Mouse (Mus musculus): ENCODE results near the gene Zfp605. TPM values are rescaled to one million over a fixed set of nuclear protein-coding genes. Genes with fewer than 3 reads are reported as not detected.

The Zfp605 gene
- polyA plus RNA-seq, 1 experiment from 2014 or later: 0.99 TPM

DNA sequence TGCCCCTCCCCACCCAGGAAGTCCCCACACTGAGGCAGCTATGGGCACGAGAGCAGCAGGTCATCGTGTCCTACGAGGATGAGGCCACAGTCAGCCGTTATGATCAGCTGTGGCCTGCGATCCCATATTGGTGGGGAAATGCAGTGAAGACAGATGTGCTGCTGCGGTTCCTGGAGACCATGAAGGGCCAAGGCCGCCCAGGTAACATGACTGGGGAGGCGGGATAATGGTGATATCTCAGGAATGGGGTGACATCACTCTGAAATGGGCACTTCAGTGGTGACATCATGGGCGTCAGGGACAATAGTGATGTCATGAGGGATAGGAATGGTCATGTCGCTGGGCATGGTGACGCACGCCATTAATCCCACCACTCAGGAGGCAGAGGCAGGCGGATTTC, 7.5 kb upstream of the Zfp605 start:
- Histone ChIP-seq H3K27me3 (ENCODE audit: insufficient read depth, low read length) (no peaks in the 10 kb centered on the region; the same call in 1 of the 2 replicates), H3K4me3 (ENCODE audit: low read depth, low read length) (no peak overlapping the region), H3K27ac (ENCODE audit: low read depth) (no peak overlapping the region), H3K9ac (replicated peaks) (no peak overlapping the region), H3K4me1 (ENCODE audit: insufficient read depth) (peaks cover 26% of the 10 kb centered on the region), H3K36me3 (replicated peaks; ENCODE audit: insufficient read depth, low read length) (peaks cover 32% of the 10 kb centered on the region), H3K9me3 (ENCODE audit: low read length) (no peaks in the 10 kb centered on the region), H3K4me2 (ENCODE audit: low read depth, low read length) (no peak overlapping the region)
- 88% methylated on average over 13 of the region's 13 CpGs for WGBS (ENCODE audit: insufficient replicate concordance)
- ATAC-seq (no peak), DNase-seq (no peak)
- TF ChIP-seq CTCF (IDR thresholded peaks at IDR 0.05; ENCODE audit: low read depth) (no peak), EP300 (IDR thresholded peaks at IDR 0.05; ENCODE audit: low read depth) (no peak)

GRCm38 (mm10) chr5:110102853-110103625, 6.9 kb upstream of the Zfp605 start:
- no peak overlapping the region for H3K27ac ChIP-seq (ENCODE audit: low read depth)
- no peaks in the 10 kb centered on the region for H3K9me3 ChIP-seq (ENCODE audit: low read length)
- WGBS (ENCODE audit: insufficient replicate concordance): 86% methylated on average over 19 of the region's 19 CpGs
- no peak overlapping the region for H3K9ac ChIP-seq (replicated peaks)
- peaks cover 32% of the 10 kb centered on the region for H3K36me3 ChIP-seq (replicated peaks; ENCODE audit: insufficient read depth, low read length)
- DNase-seq: no peak
- peaks cover 26% of the 10 kb centered on the region for H3K4me1 ChIP-seq (ENCODE audit: insufficient read depth)
- H3K4me3 ChIP-seq (ENCODE audit: low read depth, low read length): no peak overlapping the region
- H3K4me2 ChIP-seq (ENCODE audit: low read depth, low read length): no peak overlapping the region
- H3K27me3 ChIP-seq (ENCODE audit: insufficient read depth, low read length): no peaks in the 10 kb centered on the region; the same call in 1 of the 2 replicates
- ATAC-seq: no peak
- TF ChIP-seq EP300 (IDR thresholded peaks at IDR 0.05; ENCODE audit: low read depth) (no peak), CTCF (IDR thresholded peaks at IDR 0.05; ENCODE audit: low read depth) (no peak)

GRCm38 (mm10) chr5:110103901-110104615, 5.8 kb upstream of the Zfp605 start:
- Histone ChIP-seq H3K9ac (replicated peaks) (no peak overlapping the region), H3K4me3 (ENCODE audit: low read depth, low read length) (no peak overlapping the region), H3K9me3 (ENCODE audit: low read length) (no peaks in the 10 kb centered on the region), H3K36me3 (replicated peaks; ENCODE audit: insufficient read depth, low read length) (peaks cover 32% of the 10 kb centered on the region), H3K4me1 (ENCODE audit: insufficient read depth) (peaks cover 32% of the 10 kb centered on the region), H3K27ac (ENCODE audit: low read depth) (no peak overlapping the region), H3K27me3 (ENCODE audit: insufficient read depth, low read length) (no peaks in the 10 kb centered on the region; the same call in 1 of the 2 replicates), H3K4me2 (ENCODE audit: low read depth, low read length) (no peak overlapping the region)
- no peak for ATAC-seq
- DNase-seq: no peak
- WGBS (ENCODE audit: insufficient replicate concordance): 92% methylated on average over 27 of the region's 27 CpGs
- TF ChIP-seq CTCF (IDR thresholded peaks at IDR 0.05; ENCODE audit: low read depth) (no peak), EP300 (IDR thresholded peaks at IDR 0.05; ENCODE audit: low read depth) (no peak)

- Histone ChIP-seq H3K4me2 (ENCODE audit: low read depth, low read length) (no peak overlapping the region), H3K4me1 (ENCODE audit: insufficient read depth) (peaks cover 34% of the 10 kb centered on the region), H3K4me3 (ENCODE audit: low read depth, low read length) (no peak overlapping the region), H3K27me3 (ENCODE audit: insufficient read depth, low read length) (no peaks in the 10 kb centered on the region; the same call in 1 of the 2 replicates), H3K9ac (replicated peaks) (no peak overlapping the region), H3K9me3 (ENCODE audit: low read length) (no peaks in the 10 kb centered on the region), H3K36me3 (replicated peaks; ENCODE audit: insufficient read depth, low read length) (peaks cover 32% of the 10 kb centered on the region), H3K27ac (ENCODE audit: low read depth) (no peak overlapping the region)
- no peak for ATAC-seq
- WGBS (ENCODE audit: insufficient replicate concordance): 91% methylated on average over 36 of the region's 36 CpGs
- no peak for DNase-seq
- TF ChIP-seq EP300 (IDR thresholded peaks at IDR 0.05; ENCODE audit: low read depth): no peak
- TF ChIP-seq CTCF (IDR thresholded peaks at IDR 0.05; ENCODE audit: low read depth): no peak
Measured at GRCm38 (mm10) chr5:110104616-110105380, 5.1 kb upstream of the Zfp605 start.

DNA sequence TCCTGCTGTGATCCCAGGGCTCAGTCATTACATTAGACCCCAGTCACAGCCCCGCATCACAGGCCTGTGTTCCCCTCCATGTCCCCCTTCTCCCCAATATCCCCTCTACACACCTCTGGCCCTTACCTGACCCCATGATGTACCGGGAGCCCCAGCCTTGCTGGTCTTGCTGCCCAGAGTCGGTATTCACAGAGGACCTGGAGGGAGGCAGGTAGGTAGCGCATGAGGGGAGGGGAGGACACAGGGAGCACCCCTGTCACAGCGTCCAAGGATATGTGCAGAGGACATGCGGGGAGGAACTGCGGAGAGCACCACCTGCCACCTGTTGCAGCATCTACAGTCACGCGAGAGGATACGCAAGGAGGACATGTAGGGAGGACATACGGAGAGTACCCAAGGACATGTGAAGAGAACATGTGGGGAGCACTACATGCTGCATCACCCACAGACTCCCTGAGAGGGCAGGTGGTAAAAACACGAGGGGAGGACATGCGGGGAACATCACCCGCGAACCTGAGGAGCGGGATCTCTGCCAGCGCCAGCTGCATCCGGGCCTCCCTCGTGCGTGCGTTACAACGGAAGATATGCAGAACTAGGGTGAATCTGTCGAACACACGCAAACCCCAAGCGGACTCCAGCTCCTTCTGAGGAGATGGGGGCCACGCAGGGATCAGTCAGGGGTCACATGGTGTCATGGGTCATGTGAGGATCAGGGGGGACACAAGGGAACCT, 3.6 kb upstream of the Zfp605 start:
- TF ChIP-seq CTCF (IDR thresholded peaks at IDR 0.05; ENCODE audit: low read depth) (no peak), EP300 (IDR thresholded peaks at IDR 0.05; ENCODE audit: low read depth) (no peak)
- Histone ChIP-seq H3K9me3 (ENCODE audit: low read length) (no peaks in the 10 kb centered on the region), H3K36me3 (replicated peaks; ENCODE audit: insufficient read depth, low read length) (peaks cover 32% of the 10 kb centered on the region), H3K4me3 (ENCODE audit: low read depth, low read length) (peak overlapping the region; percentile 78), H3K27me3 (ENCODE audit: insufficient read depth, low read length) (no peaks in the 10 kb centered on the region; the same call in 1 of the 2 replicates), H3K27ac (ENCODE audit: low read depth) (no peak overlapping the region), H3K4me1 (ENCODE audit: insufficient read depth) (peaks cover 30% of the 10 kb centered on the region), H3K9ac (replicated peaks) (no peak overlapping the region), H3K4me2 (ENCODE audit: low read depth, low read length) (peak overlapping the region; percentile 87)
- 92% methylated on average over 26 of the region's 26 CpGs for WGBS (ENCODE audit: insufficient replicate concordance)
- ATAC-seq (no peak), DNase-seq (no peak)

All from liver, postnatal 0 days (tissue).